Mouse (Mus musculus): ENCODE data around the gene Gpr155.

Gene Gpr155

DNA sequence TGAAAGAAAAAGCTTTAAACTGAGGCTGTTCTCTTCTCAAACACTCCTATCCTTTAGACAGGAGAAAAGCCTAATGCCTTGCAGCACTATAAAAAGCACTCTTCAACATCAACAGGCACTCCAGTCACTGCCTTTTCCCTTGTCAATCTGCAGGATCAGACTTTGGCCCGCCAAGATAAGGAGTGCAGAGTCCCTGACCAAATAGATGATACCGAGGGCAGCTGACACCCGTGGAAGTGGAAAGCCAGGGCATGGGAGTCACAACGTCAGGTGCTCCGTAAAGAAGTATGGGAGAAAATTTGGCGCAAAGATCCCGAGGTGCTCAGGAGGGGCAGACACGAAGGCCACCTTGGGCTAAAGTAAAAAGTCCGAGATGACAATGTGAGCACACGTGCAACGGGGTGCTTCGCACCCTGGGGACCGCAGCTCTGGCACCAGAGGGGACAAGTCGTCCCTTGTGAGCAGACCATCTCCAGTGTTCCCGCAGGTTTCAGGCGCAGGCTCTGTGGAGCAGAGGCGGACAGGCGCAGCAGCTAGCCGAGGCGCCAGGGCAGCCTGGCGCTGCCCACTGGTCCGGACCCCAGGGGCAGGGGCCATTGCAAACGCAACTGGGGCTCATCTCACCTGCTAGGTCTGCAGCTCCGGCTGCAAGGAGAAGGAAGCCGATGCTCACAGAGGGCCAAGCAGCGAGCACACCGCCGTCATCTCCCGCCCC, 574 bp downstream of the Gpr155 start:
- no peak for DNase-seq (ENCODE audit: low spot score in 2 of 2)

GRCm38 (mm10) chr2:73385172-73385571, 1.2 kb downstream of the Gpr155 start:
- DNase-seq (ENCODE audit: low spot score in 2 of 2): no peak

DNA sequence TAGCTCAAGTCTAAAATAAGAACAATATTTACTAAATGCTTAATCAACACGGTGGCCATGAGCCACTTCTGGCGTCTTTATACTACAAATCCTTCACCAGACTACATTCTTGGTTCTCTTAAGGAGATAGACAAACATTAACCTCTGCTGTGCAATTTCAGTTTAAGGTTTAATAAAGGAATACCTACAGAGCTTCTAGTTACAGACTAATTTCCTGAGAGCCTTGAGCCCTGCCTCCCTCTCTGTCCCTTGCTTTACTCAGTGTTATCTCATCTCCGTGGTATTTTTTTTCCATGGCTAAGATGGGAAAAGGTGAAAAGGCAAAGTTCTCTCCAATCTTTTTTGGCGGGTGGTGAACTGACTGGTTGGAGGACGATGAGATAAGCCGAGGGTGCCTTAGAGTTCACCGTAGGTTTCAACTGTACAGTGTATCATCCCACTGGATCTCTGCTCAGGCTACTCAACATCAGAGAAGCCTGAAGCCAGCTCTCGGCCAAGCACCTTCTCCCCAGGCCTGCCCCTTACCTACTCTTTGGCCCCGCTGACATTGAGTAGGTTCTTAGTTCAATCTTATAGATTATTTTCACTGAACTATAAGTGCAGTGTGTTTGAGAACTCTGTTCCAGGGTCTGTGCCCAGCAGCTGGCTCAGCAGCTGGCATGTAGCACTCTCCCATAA, 5.9 kb downstream of the Gpr155 start:
- DNase-seq (ENCODE audit: low spot score in 2 of 2): no peak

DNA sequence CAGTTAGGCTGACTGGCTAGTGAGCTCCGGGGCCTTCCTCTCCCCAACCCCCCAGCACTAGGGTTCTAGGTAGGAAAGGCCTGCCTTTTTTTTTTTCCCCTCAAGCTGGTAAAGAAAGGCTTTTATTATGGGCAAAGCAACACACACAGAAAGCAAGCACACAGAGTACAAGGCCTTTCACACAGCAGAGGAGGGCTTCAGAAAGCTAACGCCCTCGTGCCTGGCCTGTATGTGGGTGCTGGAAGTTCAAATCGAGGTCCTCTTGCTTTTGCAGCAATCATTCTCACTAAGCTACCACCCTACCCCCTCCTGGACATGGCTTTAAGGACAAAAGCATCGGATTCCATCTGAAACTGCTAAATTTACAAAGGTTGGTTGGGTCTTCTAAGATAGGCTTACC, 6.7 kb downstream of the Gpr155 start:
- DNase-seq (ENCODE audit: low spot score in 2 of 2): no peak

GRCm38 (mm10) chr2:73378326-73378725, 8.0 kb downstream of the Gpr155 start:
- DNase-seq (ENCODE audit: low spot score in 2 of 2): no peak

DNA sequence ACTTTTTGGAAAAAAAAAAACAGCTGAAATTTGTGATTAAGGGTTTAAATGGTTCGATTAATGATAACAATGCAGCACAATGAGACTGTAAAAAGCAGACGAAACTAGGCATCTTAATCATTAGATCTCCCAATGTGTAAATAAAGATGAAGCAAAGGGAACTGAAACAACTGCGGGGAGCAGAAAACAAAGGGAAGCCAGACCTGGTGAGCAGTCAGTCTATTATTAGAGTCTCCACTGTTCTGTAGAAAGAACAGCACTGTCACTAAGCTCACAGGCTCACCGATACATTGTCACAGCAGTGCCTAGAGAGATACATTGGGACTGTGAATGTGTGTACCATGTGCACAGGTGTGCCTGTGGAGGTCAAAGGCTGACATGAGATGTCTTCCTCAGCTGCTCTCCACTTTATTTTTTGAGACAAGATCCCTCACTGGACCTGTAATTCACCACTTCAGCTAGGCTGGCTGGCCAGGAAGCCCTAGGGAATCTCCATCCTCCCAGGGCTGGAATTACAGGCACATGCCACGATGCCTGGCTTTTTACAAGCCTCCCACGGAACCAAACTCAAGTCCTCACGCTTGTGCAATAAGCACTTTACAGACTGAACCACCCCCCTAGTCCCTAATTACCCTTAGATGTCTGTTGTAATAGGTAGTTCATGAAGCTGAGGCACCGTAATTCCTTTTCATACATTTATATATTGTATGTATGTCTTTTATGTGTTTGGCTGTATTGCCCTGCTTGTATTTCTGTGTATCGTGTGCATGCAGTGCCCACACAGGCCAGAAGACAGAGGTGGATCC, 14.6 kb downstream of the Gpr155 start:
- DNase-seq (ENCODE audit: low spot score in 2 of 2): no peak

GRCm38 (mm10) chr2:73363448-73363847, 22.9 kb downstream of the Gpr155 start:
- DNase-seq (ENCODE audit: low spot score in 2 of 2): no peak

- no peak for DNase-seq (ENCODE audit: low spot score in 2 of 2)
These were observed 25.8 kb downstream of the Gpr155 start for GRCm38 (mm10) chr2:73360536-73360935.

- DNase-seq (ENCODE audit: low spot score in 2 of 2): no peak
These were observed 26.4 kb downstream of the Gpr155 start for GRCm38 (mm10) chr2:73359941-73360340.

- no peak for DNase-seq (ENCODE audit: low spot score in 2 of 2)
These were observed 29.4 kb downstream of the Gpr155 start for GRCm38 (mm10) chr2:73357004-73357403.

DNA sequence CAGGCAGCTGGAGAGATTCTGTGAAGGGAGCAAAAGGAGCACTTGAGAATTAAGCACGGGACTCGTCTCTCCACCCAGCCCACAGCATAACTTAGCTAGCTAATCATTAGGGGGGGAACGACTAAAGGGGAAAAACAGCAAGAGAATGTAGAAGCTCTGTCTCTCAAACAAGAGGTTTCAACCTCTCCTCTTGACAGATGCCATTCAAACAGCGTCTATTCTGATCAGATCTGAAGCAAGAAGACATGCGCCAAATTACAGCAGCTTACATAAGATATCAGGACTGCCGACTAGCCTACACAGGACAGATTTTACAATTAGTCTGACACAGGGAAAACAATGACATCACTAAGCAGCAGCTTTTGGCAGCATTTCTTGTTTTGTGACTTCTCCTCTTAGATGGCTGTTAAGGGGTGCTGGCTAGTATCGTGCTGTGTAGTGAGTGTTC, 34.4 kb downstream of the Gpr155 start:
- DNase-seq (ENCODE audit: low spot score in 2 of 2): no peak

DNA sequence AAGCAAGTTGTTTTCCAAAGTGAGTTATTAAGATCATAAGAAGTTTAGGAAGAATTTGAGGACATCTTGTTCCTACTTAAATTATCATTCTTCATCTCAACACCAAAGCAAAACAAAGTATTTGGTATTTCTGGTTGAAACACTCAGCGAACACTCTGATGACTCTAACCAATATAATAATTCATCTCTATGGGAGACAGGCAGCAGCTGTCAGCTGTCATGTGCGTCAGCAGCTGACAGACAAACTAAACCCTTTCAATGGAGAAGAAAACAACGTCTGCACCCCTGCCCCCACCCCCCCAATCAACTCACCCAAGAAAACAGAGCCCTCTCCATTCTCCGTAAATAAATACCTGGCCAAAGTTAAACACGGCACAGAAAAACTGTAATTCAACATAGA, 34.9 kb downstream of the Gpr155 start:
- DNase-seq (ENCODE audit: low spot score in 2 of 2): no peak

GRCm38 (mm10) chr2:73348221-73348620, 38.2 kb downstream of the Gpr155 start:
- DNase-seq (ENCODE audit: low spot score in 2 of 2): no peak

GRCm38 (mm10) chr2:73347766-73348165, 38.6 kb downstream of the Gpr155 start:
- no peak for DNase-seq (ENCODE audit: low spot score in 2 of 2)

GRCm38 (mm10) chr2:73347136-73347535, 39.2 kb downstream of the Gpr155 start:
- DNase-seq (ENCODE audit: low spot score in 2 of 2): no peak

- DNase-seq (ENCODE audit: low spot score in 2 of 2): no peak
These were observed 39.9 kb downstream of the Gpr155 start for GRCm38 (mm10) chr2:73346345-73347086.

DNA sequence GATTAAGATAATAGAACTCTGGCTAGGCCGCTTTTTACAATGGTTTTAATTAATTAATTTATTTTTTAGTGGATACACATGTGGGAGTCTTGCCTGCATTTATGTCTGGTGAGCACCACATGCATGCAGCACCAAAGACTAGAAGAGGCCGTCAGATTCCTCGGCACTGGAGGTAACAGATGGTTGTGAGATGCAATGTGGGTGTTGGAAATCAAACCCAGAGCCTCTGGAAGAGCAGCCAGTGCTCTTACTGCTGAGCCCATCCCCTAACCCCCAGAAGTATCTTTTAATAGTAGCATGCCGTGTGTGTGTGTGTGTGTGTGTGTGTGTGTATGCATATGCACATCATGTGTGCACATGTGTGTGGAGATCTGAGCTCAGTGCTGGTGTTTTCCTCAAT, 41.2 kb downstream of the Gpr155 start:
- no peak for DNase-seq (ENCODE audit: low spot score in 2 of 2)

- no peak for DNase-seq (ENCODE audit: low spot score in 2 of 2)
These were observed 42.7 kb downstream of the Gpr155 start for GRCm38 (mm10) chr2:73343701-73344100.

DNA sequence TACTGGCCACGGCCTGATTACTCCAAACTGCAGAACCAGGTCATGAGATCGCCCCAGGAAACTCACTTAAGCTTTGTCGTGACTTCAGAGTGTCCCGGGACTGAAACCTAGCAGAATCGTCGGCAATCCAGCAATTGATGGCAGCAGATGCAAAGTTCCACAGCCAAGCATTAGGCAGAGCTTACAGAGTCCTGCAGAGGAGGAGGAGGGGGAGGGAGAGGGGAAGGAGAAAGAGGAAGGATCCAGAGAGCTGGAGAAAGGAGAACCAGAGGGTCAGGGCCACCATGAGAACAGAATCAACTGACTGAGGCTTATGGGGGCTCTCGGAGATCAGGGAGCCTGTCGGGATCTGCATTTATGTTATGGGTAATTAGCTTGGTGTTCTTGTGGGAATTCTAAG, 48.0 kb downstream of the Gpr155 start:
- DNase-seq (ENCODE audit: low spot score in 2 of 2): no peak

DNA sequence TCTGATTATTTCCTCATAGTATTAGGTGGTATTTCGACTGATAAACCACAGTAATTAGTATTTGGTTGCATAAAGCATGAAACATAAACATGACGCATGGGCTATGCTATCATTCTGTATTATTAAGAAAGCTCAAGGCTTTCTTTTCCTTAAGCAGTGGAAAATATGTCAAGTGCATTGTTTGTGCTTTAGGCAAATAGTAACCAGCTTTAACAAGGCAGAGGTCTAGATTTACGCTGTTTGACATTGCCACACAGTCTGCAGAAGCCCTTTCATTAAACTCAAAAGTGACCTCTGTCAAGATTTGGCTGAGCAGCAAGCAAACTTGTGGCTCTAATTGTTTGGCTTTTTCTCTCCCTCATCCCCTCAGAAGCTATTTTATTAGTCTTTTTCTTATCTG, 50.4 kb downstream of the Gpr155 start:
- no peak for DNase-seq (ENCODE audit: low spot score in 2 of 2)

GRCm38 (mm10) chr2:73325871-73326270, 60.5 kb downstream of the Gpr155 start:
- no peak for DNase-seq (ENCODE audit: low spot score in 2 of 2)

GRCm38 (mm10) chr2:73322991-73323390, 63.4 kb downstream of the Gpr155 start:
- DNase-seq (ENCODE audit: low spot score in 2 of 2): no peak
